Mouse (Mus musculus): ENCODE data around the gene Gm12166. TPM values are rescaled to one million over a fixed set of nuclear protein-coding genes. Genes with fewer than 3 reads are reported as not detected.

Gm12166 gene
- polyA plus RNA-seq, 1 experiment from 2014 or later: 4.1 TPM

GRCm38 (mm10) chr11:46076442-46077158 is 24.5 kb upstream of the Gm12166 start:
- no peak for ATAC-seq (ENCODE audit: low read depth)
- no peak overlapping the region for H3K4me3 ChIP-seq (ENCODE audit: low read depth, low read length)
- peaks cover 23% of the 10 kb centered on the region for H3K4me1 ChIP-seq (ENCODE audit: control insufficient read depth, insufficient read depth, low read length)
- H3K9me3 ChIP-seq (ENCODE audit: control insufficient read depth, low read length): 0 out of 2 replicates have a peak, but pooled peaks cover 5% of the 10 kb centered on the region
- peaks cover 17% of the 10 kb centered on the region; the same call in 1 of the 2 replicates for H3K36me3 ChIP-seq (ENCODE audit: control insufficient read depth, insufficient read depth, low read length)
- no peaks in the 10 kb centered on the region for H3K27me3 ChIP-seq (replicated peaks; ENCODE audit: control insufficient read depth, insufficient read depth, low read length)
- no peak overlapping the region for H3K4me2 ChIP-seq (ENCODE audit: low read depth, low read length)
- peak; percentile 23 for DNase-seq (ENCODE audit: low spot score)
- 81% methylated on average over 11 of the region's 11 CpGs for WGBS
- H3K27ac ChIP-seq (replicated peaks; ENCODE audit: low read depth, low read length): no peak overlapping the region; the same call in 1 of the 2 replicates
- H3K9ac ChIP-seq (ENCODE audit: low read depth, low read length): no peak overlapping the region

- no peak for DNase-seq (ENCODE audit: low spot score)
- Histone ChIP-seq H3K4me1 (ENCODE audit: control insufficient read depth, insufficient read depth, low read length) (peaks cover 32% of the 10 kb centered on the region), H3K9ac (ENCODE audit: low read depth, low read length) (no peak overlapping the region), H3K9me3 (ENCODE audit: control insufficient read depth, low read length) (0 out of 2 replicates have a peak, but pooled peaks cover 5% of the 10 kb centered on the region), H3K27me3 (replicated peaks; ENCODE audit: control insufficient read depth, insufficient read depth, low read length) (no peaks in the 10 kb centered on the region), H3K36me3 (ENCODE audit: control insufficient read depth, insufficient read depth, low read length) (peaks cover 22% of the 10 kb centered on the region), H3K4me2 (ENCODE audit: low read depth, low read length) (no peak overlapping the region), H3K4me3 (ENCODE audit: low read depth, low read length) (no peak overlapping the region), H3K27ac (replicated peaks; ENCODE audit: low read depth, low read length) (no peak overlapping the region)
- ATAC-seq (ENCODE audit: low read depth): no peak
- 86% methylated on average over 3 of the region's 3 CpGs for WGBS
Observed at GRCm38 (mm10) chr11:46075507-46075906, 23.4 kb upstream of the Gm12166 start.

GRCm38 (mm10) chr11:46073850-46074688 is 21.9 kb upstream of the Gm12166 start:
- Histone ChIP-seq H3K9me3 (ENCODE audit: control insufficient read depth, low read length) (0 out of 2 replicates have a peak, but pooled peaks cover 5% of the 10 kb centered on the region), H3K9ac (ENCODE audit: low read depth, low read length) (no peak overlapping the region), H3K4me1 (ENCODE audit: control insufficient read depth, insufficient read depth, low read length) (peaks cover 44% of the 10 kb centered on the region), H3K36me3 (ENCODE audit: control insufficient read depth, insufficient read depth, low read length) (peaks cover 22% of the 10 kb centered on the region), H3K27ac (replicated peaks; ENCODE audit: low read depth, low read length) (peak overlapping the region; percentile 74; the same call in 1 of the 2 replicates), H3K4me2 (ENCODE audit: low read depth, low read length) (no peak overlapping the region), H3K27me3 (replicated peaks; ENCODE audit: control insufficient read depth, insufficient read depth, low read length) (no peaks in the 10 kb centered on the region), H3K4me3 (ENCODE audit: low read depth, low read length) (no peak overlapping the region)
- WGBS: 82% methylated on average over 16 of the region's 17 CpGs
- ATAC-seq (ENCODE audit: low read depth) (no peak), DNase-seq (ENCODE audit: low spot score) (no peak)

GRCm38 (mm10) chr11:46073061-46073849 is 21.1 kb upstream of the Gm12166 start:
- no peak overlapping the region for H3K4me3 ChIP-seq (ENCODE audit: low read depth, low read length)
- peak; percentile 87 for DNase-seq (ENCODE audit: low spot score)
- peaks cover 49% of the 10 kb centered on the region for H3K4me1 ChIP-seq (ENCODE audit: control insufficient read depth, insufficient read depth, low read length)
- no peak overlapping the region for H3K9ac ChIP-seq (ENCODE audit: low read depth, low read length)
- no peak overlapping the region for H3K4me2 ChIP-seq (ENCODE audit: low read depth, low read length)
- H3K27ac ChIP-seq (replicated peaks; ENCODE audit: low read depth, low read length): peak overlapping the region; percentile 74
- no peaks in the 10 kb centered on the region for H3K27me3 ChIP-seq (replicated peaks; ENCODE audit: control insufficient read depth, insufficient read depth, low read length)
- H3K36me3 ChIP-seq (ENCODE audit: control insufficient read depth, insufficient read depth, low read length): peaks cover 22% of the 10 kb centered on the region; the same call in 1 of the 2 replicates
- peak; percentile 39 for ATAC-seq (ENCODE audit: low read depth)
- H3K9me3 ChIP-seq (ENCODE audit: control insufficient read depth, low read length): 0 out of 2 replicates have a peak, but pooled peaks cover 5% of the 10 kb centered on the region
- WGBS: 47% methylated on average over 15 of the region's 15 CpGs

GRCm38 (mm10) chr11:46072466-46073060 is 20.4 kb upstream of the Gm12166 start:
- Histone ChIP-seq H3K4me3 (ENCODE audit: low read depth, low read length) (no peak overlapping the region), H3K27me3 (replicated peaks; ENCODE audit: control insufficient read depth, insufficient read depth, low read length) (no peaks in the 10 kb centered on the region), H3K9me3 (ENCODE audit: control insufficient read depth, low read length) (0 out of 2 replicates have a peak, but pooled peaks cover 5% of the 10 kb centered on the region), H3K4me2 (ENCODE audit: low read depth, low read length) (no peak overlapping the region), H3K27ac (replicated peaks; ENCODE audit: low read depth, low read length) (peak overlapping the region; percentile 74), H3K4me1 (ENCODE audit: control insufficient read depth, insufficient read depth, low read length) (peaks cover 49% of the 10 kb centered on the region), H3K36me3 (ENCODE audit: control insufficient read depth, insufficient read depth, low read length) (peaks cover 17% of the 10 kb centered on the region; the same call in 1 of the 2 replicates), H3K9ac (ENCODE audit: low read depth, low read length) (no peak overlapping the region)
- WGBS: 48% methylated on average over 8 of the region's 8 CpGs
- no peak for DNase-seq (ENCODE audit: low spot score)
- no peak; the same call in 1 of the 2 replicates for ATAC-seq (ENCODE audit: low read depth)

- Histone ChIP-seq H3K9me3 (ENCODE audit: control insufficient read depth, low read length) (no peaks in the 10 kb centered on the region), H3K9ac (ENCODE audit: low read depth, low read length) (no peak overlapping the region), H3K36me3 (ENCODE audit: control insufficient read depth, insufficient read depth, low read length) (peaks cover 5% of the 10 kb centered on the region; the same call in 1 of the 2 replicates), H3K4me3 (ENCODE audit: low read depth, low read length) (no peak overlapping the region), H3K27me3 (replicated peaks; ENCODE audit: control insufficient read depth, insufficient read depth, low read length) (no peaks in the 10 kb centered on the region), H3K4me2 (ENCODE audit: low read depth, low read length) (no peak overlapping the region), H3K27ac (replicated peaks; ENCODE audit: low read depth, low read length) (peak overlapping the region; percentile 94; the same call in 1 of the 2 replicates), H3K4me1 (ENCODE audit: control insufficient read depth, insufficient read depth, low read length) (peaks cover 53% of the 10 kb centered on the region)
- ATAC-seq (ENCODE audit: low read depth): no peak
- peak; percentile 35 for DNase-seq (ENCODE audit: low spot score)
- 64% methylated on average over 8 of the region's 8 CpGs for WGBS
Observed at GRCm38 (mm10) chr11:46070789-46071188, 18.7 kb upstream of the Gm12166 start.

- H3K4me1 ChIP-seq (ENCODE audit: control insufficient read depth, insufficient read depth, low read length): peaks cover 59% of the 10 kb centered on the region
- no peak for ATAC-seq (ENCODE audit: low read depth)
- no peak overlapping the region for H3K9ac ChIP-seq (ENCODE audit: low read depth, low read length)
- no peaks in the 10 kb centered on the region for H3K9me3 ChIP-seq (ENCODE audit: control insufficient read depth, low read length)
- H3K27me3 ChIP-seq (replicated peaks; ENCODE audit: control insufficient read depth, insufficient read depth, low read length): no peaks in the 10 kb centered on the region
- 77% methylated on average over 4 of the region's 4 CpGs for WGBS
- peaks cover 5% of the 10 kb centered on the region; the same call in 1 of the 2 replicates for H3K36me3 ChIP-seq (ENCODE audit: control insufficient read depth, insufficient read depth, low read length)
- no peak overlapping the region for H3K4me2 ChIP-seq (ENCODE audit: low read depth, low read length)
- peak overlapping the region; percentile 94 for H3K27ac ChIP-seq (replicated peaks; ENCODE audit: low read depth, low read length)
- H3K4me3 ChIP-seq (ENCODE audit: low read depth, low read length): no peak overlapping the region
- no peak for DNase-seq (ENCODE audit: low spot score)
Observed at GRCm38 (mm10) chr11:46070161-46070560, 18.0 kb upstream of the Gm12166 start.

Data from embryonic facial prominence, embryonic 14.5 days (tissue).